Comparison of ENCODE assay signal across 23 mouse cellular contexts in the genomic region with DNA sequence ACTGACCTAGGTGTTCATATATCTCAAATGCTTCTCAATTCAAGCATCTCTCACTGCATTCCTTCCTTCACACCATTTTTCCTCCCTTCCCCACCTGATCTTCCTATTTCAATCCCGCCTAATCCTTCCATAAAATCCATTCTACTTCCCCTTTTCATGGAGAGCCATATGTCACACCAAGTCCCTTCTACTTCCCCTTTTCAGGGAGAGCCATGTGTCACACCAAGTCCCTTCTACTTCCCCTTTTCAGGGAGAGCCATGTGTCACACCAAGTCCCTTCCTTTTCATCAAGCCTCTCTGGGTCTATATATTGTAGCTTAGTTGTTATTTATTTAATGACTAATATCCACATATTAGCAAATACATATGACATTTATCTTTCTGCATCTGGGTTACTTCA.
DNase-seq lines count a peak whose midpoint lies in the region; ATAC-seq and TF ChIP-seq lines count a peak whose summit lies in the region.
"Had no signal": no experiment of that assay in that cellular context is flagged by ENCODE, and none has a peak within 500 bp of the region (broad histone marks: within the 10 kb centered on the region; RNA-seq: fewer than 3 reads in every experiment).

No protein-coding gene starts in this region.

- H3K4me2 ChIP-seq in liver, embryonic 16.5 days (ENCODE audit: low read depth, low read length): no peak overlapping the region
- no peak overlapping the region for H3K4me2 ChIP-seq in CH12.LX (ENCODE audit: insufficient read depth, low read depth, poor library complexity, severe bottlenecking)
- H3K4me2 ChIP-seq: heart, embryonic 11.5 days; limb, embryonic 15.5 days; midbrain, embryonic 11.5 days; neural tube, embryonic 15.5 days had no signal

- intact Hi-C loops in left cerebral cortex, postnatal 10 days (cut with DNase I): no loop called here
- intact Hi-C loops in gastrocnemius, postnatal 14 days (cut with DNase I; ENCODE audit: low total_unique reads): no loop called here

- in situ Hi-C loops in CH12.LX (cut with MboI; ENCODE audit: low pct_ligation_motif_present, low pct_unique_long_range_greater_than_20kb, low sequenced_read_pairs): no loop called here

- H3K36me3 ChIP-seq in liver, embryonic 16.5 days (ENCODE audit: control insufficient read depth, insufficient read depth): no peaks in the 10 kb centered on the region
- H3K36me3 ChIP-seq in CH12.LX (replicated peaks in 1 of 2; ENCODE audit: control insufficient read depth in 1 of 2, insufficient read depth in 1 of 2, low read length in 1 of 2): no peaks in the 10 kb centered on the region
- H3K36me3 ChIP-seq: limb, embryonic 15.5 days; neural tube, embryonic 15.5 days had no signal

- no peaks in the 10 kb centered on the region for H3K4me1 ChIP-seq in liver, embryonic 16.5 days (ENCODE audit: control insufficient read depth, low read depth, low read length)
- peaks cover 0 to 10% of the 10 kb centered on the region in 2 experiments; a peak in 1 of 4 replicates for H3K4me1 ChIP-seq in CH12.LX (ENCODE audit: control insufficient read depth in 1 of 2, insufficient read depth in 2 of 2)
- H3K4me1 ChIP-seq: limb, embryonic 15.5 days; neural tube, embryonic 15.5 days had no signal

- no peak for TF ChIP-seq POLR2A in CH12.LX (IDR thresholded peaks at IDR 0.05; ENCODE audit: low read depth, low read length)

- DNase-seq in liver (no peak), CH12.LX (ENCODE audit: extremely low read depth) (peak; percentile 50)
- peak; percentile 2 for DNase-seq in skeletal muscle tissue, adult 2 months (ENCODE audit: low read depth, low spot score)
- DNase-seq in left cerebral cortex, postnatal 10 days (ENCODE audit: extremely low spot score in 1 of 2, low spot score in 2 of 2): no peak
- no peak for DNase-seq in gastrocnemius, postnatal 14 days
- DNase-seq: adrenal gland, postnatal 10 days; cerebellum, adult 18-20 months; cerebellum, postnatal 36 days; gastrocnemius, adult 2 months; kidney, adult 11 months; kidney, postnatal 36 days; retina, postnatal 1 day; right cerebral cortex, postnatal 4 days; thymus, adult 18-20 months had no signal

- H3K9me3 ChIP-seq in liver, embryonic 16.5 days (replicated peaks; ENCODE audit: control insufficient read depth, low read length): no peaks in the 10 kb centered on the region
- H3K9me3 ChIP-seq in CH12.LX (replicated peaks; ENCODE audit: low read length): no peaks in the 10 kb centered on the region
- H3K9me3 ChIP-seq: limb, embryonic 15.5 days; neural tube, embryonic 15.5 days had no signal

- peak; percentile 46; the same call in 1 of the 2 replicates for TF ChIP-seq EP300 in CH12.LX (IDR thresholded peaks at IDR 0.05; ENCODE audit: low read length)

- no peak overlapping the region for H3K9ac ChIP-seq in liver, embryonic 16.5 days (ENCODE audit: low read depth, low read length)
- H3K9ac ChIP-seq in CH12.LX (ENCODE audit: insufficient read depth, low read depth): no peak overlapping the region
- H3K9ac ChIP-seq: limb, embryonic 15.5 days; neural tube, embryonic 15.5 days had no signal

- H3K4me3 ChIP-seq in liver, embryonic 16.5 days (ENCODE audit: low read depth, low read length): no peak overlapping the region
- no peak overlapping the region for H3K4me3 ChIP-seq in CH12.LX (replicated peaks in 1 of 3; ENCODE audit: low read depth in 2 of 3, low read length in 2 of 3, poor library complexity in 1 of 3)
- H3K4me3 ChIP-seq: erythroblast, embryonic 14.5 days; gastrocnemius, adult 2 months; limb, embryonic 15.5 days; myocyte; neural tube, embryonic 15.5 days had no signal

- dilution Hi-C loops in CH12.LX (cut with MboI; ENCODE audit: extremely low pct_ligation_motif_present, extremely low pct_unique_long_range_greater_than_20kb, low sequenced_read_pairs): no loop called here

- no peak for TF ChIP-seq RAD21 in CH12.LX (IDR thresholded peaks at IDR 0.05; ENCODE audit: low read depth, low read length)

- H3K27ac ChIP-seq in liver, embryonic 16.5 days (ENCODE audit: low read length): no peak overlapping the region
- H3K27ac ChIP-seq in CH12.LX (ENCODE audit: insufficient read depth, low read depth): no peak overlapping the region
- H3K27ac ChIP-seq: gastrocnemius, adult 2 months; limb, embryonic 15.5 days; neural tube, embryonic 15.5 days had no signal

- ATAC-seq in liver, embryonic 16.5 days (ENCODE audit: low read depth): peak; percentile 35; the same call in 1 of the 2 replicates
- ATAC-seq in common myeloid progenitor, adult 5-6 weeks (replicated peaks; ENCODE audit: low read depth, poor library complexity, severe bottlenecking): peak; percentile 100
- ATAC-seq: hindbrain, embryonic 16.5 days had no signal

- TF ChIP-seq CTCF in CH12.LX (conservative IDR thresholded peaks at IDR 0.05 in 1 of 2, IDR thresholded peaks at IDR 0.05 in 1 of 2; ENCODE audit: low read depth in 2 of 2, low read length in 2 of 2): no peak

- no peaks in the 10 kb centered on the region for H3K79me2 ChIP-seq in CH12.LX (replicated peaks; ENCODE audit: control insufficient read depth, extremely low read depth, insufficient read depth, poor library complexity, severe bottlenecking)

- WGBS in liver, embryonic 16.5 days (ENCODE audit: insufficient replicate concordance): 13% methylated on average over 1 of the region's 1 CpGs

- no peaks in the 10 kb centered on the region for H3K27me3 ChIP-seq in liver, embryonic 16.5 days (ENCODE audit: control insufficient read depth, insufficient read depth, low read depth, low read length)
- H3K27me3 ChIP-seq in CH12.LX (replicated peaks): no peaks in the 10 kb centered on the region
- H3K27me3 ChIP-seq: limb, embryonic 15.5 days; neural tube, embryonic 15.5 days had no signal

TF ChIP-seq in CH12.LX, 34 proteins besides CTCF, POLR2A, EP300 and RAD21:
- TF ChIP-seq MAX (IDR thresholded peaks at IDR 0.05; ENCODE audit: low read length) (peak; percentile 75; the same call in 1 of the 2 replicates), MYC (IDR thresholded peaks at IDR 0.05; ENCODE audit: low read depth, low read length) (peak; percentile 87), SMC3 (IDR thresholded peaks at IDR 0.05; ENCODE audit: low read depth, low read length) (no peak)

Comparison
In these comparisons a context has a peak if more than half of its experiments do, and no peak if none do; other contexts are left out.
1. DNase-seq: peak in CH12.LX (single experiment) and skeletal muscle tissue, adult 2 months (single experiment); none in liver (single experiment), left cerebral cortex, postnatal 10 days (0 of 2) and gastrocnemius, postnatal 14 days (single experiment).